Mouse (Mus musculus) bone marrow macrophage, adult 2 months (primary cell): ENCODE data around the gene Plch2. TPM values are rescaled to one million over a fixed set of nuclear protein-coding genes. Genes with fewer than 3 reads are reported as not detected.

Source experiments
- H3K27ac ChIP-seq: 2 replicates; pipeline ENCODE4 v1.5.1; 2012; ENCODE audit warnings: low read depth, low read length; ENCODE audit not compliant: insufficient read depth
- H3K4me1 ChIP-seq: 2 replicates; pipeline ENCODE4 v1.6.1; 2012; ENCODE audit warnings: low read length; ENCODE audit not compliant: control insufficient read depth, insufficient read depth
- H3K4me3 ChIP-seq: 2 replicates; pipeline ENCODE4 v1.5.1; 2012; ENCODE audit warnings: mild to moderate bottlenecking, low read length, moderate library complexity; ENCODE audit not compliant: insufficient read depth
- CTCF ChIP-seq: IDR thresholded peaks from 2 replicates; pipeline ENCODE4 v1.5.1; 2012; ENCODE audit warnings: low read depth, mild to moderate bottlenecking, low read length, moderate library complexity
- POLR2A ChIP-seq: IDR thresholded peaks from 2 replicates; pipeline ENCODE4 v1.6.1; 2012; ENCODE audit warnings: mild to moderate bottlenecking, low read depth, low read length, borderline replicate concordance
- polyA plus RNA-seq: library from polyadenylated mRNA; stranded (reverse); fragments of >200 nt; gene quantifications from 2 replicates; pipeline ENCODE4 v1.2.4, GENCODE M21; 2012; ENCODE audit not compliant: missing spikeins, insufficient read depth, insufficient read length

Plch2 gene
- polyA plus RNA-seq, 1 experiment, result not detected

- TF ChIP-seq CTCF (no peak), POLR2A (no peak)
- Histone ChIP-seq H3K27ac (no peak overlapping the region), H3K4me1 (peaks cover 2% of the 10 kb centered on the region; the same call in 1 of the 2 replicates), H3K4me3 (no peak overlapping the region)
Observed at GRCm38 (mm10) chr4:154941831-154942230, 114.8 kb downstream of the Plch2 start.

GRCm38 (mm10) chr4:154940156-154940555 lies 116.4 kb downstream of the Plch2 start:
- H3K4me3 ChIP-seq, result no peak overlapping the region
- H3K4me1 ChIP-seq, result peaks cover 14% of the 10 kb centered on the region
- H3K27ac ChIP-seq, result no peak overlapping the region
- no peak for TF ChIP-seq POLR2A
- TF ChIP-seq CTCF, result no peak

DNA sequence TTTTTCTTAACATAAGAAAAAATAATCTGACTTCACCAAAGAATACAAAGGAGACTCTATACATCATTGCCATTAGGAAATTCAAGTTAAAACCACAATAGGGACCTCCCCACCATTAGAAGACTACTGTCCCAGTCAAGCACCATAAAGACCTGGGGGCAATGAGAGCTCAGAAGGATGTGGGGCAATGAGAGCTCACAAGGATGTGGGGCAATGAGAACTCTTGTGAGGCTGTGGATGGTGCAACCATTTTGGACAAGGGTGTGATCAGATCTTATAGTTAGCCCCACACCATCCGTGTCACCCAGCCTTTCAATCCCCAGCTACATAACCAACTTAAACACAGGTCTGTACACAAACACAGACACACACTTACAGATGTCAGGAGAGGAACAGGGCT lies 118.8 kb downstream of the Plch2 start:
- no peak overlapping the region for H3K4me3 ChIP-seq
- H3K27ac ChIP-seq, result no peak overlapping the region
- TF ChIP-seq POLR2A (no peak), CTCF (no peak)
- peaks cover 36% of the 10 kb centered on the region for H3K4me1 ChIP-seq

GRCm38 (mm10) chr4:154936542-154937255 lies 119.9 kb downstream of the Plch2 start:
- Histone ChIP-seq H3K27ac (no peak overlapping the region), H3K4me1 (peaks cover 39% of the 10 kb centered on the region), H3K4me3 (no peak overlapping the region)
- TF ChIP-seq POLR2A (no peak), CTCF (no peak)

DNA sequence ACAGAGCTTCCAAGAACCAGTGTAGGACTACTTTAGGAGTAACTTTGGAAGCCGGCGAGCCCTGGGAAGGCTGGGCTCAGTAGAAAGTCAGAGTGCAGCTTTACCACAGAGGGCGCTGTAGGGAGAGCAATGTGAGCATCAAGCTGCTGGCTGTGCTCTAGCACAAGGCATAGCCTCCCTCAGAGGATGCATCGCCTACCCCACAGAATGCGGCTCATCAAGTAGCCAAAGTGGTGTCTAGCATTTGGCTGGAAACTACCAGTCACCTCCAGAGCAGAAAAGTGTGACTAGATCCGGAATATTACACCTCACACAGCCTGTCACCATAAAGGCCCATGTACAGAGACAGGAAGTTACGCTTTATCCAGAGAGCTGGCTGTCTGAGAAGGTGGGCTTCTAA lies 120.8 kb downstream of the Plch2 start:
- peaks cover 39% of the 10 kb centered on the region for H3K4me1 ChIP-seq
- peak overlapping the region; percentile 92 for H3K27ac ChIP-seq

DNA sequence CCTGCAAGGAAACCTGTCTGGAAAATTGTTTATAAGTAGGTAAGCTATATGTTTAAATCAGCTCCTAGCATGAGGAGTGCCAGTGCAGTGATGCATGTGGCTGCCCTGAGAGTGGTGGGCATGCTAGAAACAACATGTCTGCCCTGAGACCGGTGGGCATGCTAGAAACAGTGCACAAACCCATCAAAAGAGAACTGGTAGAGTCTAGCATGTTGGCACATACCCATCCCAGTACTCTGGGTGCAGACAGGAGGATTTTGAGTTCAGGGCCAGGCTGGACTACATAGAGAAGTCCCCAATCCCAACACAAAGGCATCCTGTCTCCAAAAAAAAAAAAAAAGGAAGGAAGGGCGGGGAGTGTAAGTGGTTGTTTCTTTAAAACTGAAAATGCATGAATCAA lies 121.8 kb downstream of the Plch2 start:
- Histone ChIP-seq H3K4me3 (no peak overlapping the region), H3K27ac (peak overlapping the region; percentile 73), H3K4me1 (peaks cover 45% of the 10 kb centered on the region)
- TF ChIP-seq CTCF (no peak), POLR2A (no peak)

More for the DNA sequence above, 120.8 kb downstream of the Plch2 start:
- H3K4me3 ChIP-seq, result no peak overlapping the region
- TF ChIP-seq POLR2A (no peak), CTCF (no peak)

- H3K27ac ChIP-seq, result no peak overlapping the region
- TF ChIP-seq CTCF, result no peak
- TF ChIP-seq POLR2A, result no peak
- H3K4me1 ChIP-seq, result peaks cover 54% of the 10 kb centered on the region
- no peak overlapping the region for H3K4me3 ChIP-seq
Observed at GRCm38 (mm10) chr4:154933306-154933907, 123.2 kb downstream of the Plch2 start.

Other genes starting within 250 kb of the Plch2 start
- not detected in 2 replicates for gene Ttc34, start 219.3 kb downstream of the Plch2 start, polyA plus RNA-seq
- gene Mmel1, start 187.2 kb downstream of the Plch2 start, polyA plus RNA-seq, result not detected in 2 replicates
- 34.3 and 38.2 TPM in 2 replicates for gene Fam213b, start 157.6 kb downstream of the Plch2 start, polyA plus RNA-seq
- 117 and 135 TPM in 2 replicates for gene Tnfrsf14, start 128.2 kb downstream of the Plch2 start, polyA plus RNA-seq
- not detected in 2 replicates for gene Hes5, start 95.9 kb downstream of the Plch2 start, polyA plus RNA-seq
- gene Pank4, start 92.7 kb downstream of the Plch2 start, polyA plus RNA-seq, result 20.2 and 24.1 TPM in 2 replicates
- 6.1 and 6.5 TPM in 2 replicates for gene Pex10, start 10.2 kb upstream of the Plch2 start, polyA plus RNA-seq
- 95.7 and 97.9 TPM in 2 replicates for gene Rer1, start 29.6 kb upstream of the Plch2 start, polyA plus RNA-seq
- 2.5 and 4.5 TPM in 2 replicates for gene Morn1, start 29.8 kb upstream of the Plch2 start, polyA plus RNA-seq
- gene Ski, start 165.8 kb upstream of the Plch2 start, polyA plus RNA-seq, result 61.1 and 63.9 TPM in 2 replicates
- gene Faap20, start 193.0 kb upstream of the Plch2 start, polyA plus RNA-seq, result 27.9 and 28.1 TPM in 2 replicates